Mouse (Mus musculus) embryonic facial prominence, embryonic 14.5 days (tissue): Measurements from ENCODE around the gene Qpctl. TPM values are rescaled to one million over a fixed set of nuclear protein-coding genes. Genes with fewer than 3 reads are reported as not detected.

Experiments
- microRNA counts: library from miRNA; unstranded; fragments of <30 nt; microRNA quantifications from one replicate; lab custom pipeline; 2017
- microRNA-seq: library from miRNA; unstranded; fragments of <30 nt; microRNA quantifications from one replicate; pipeline ENCODE4, GENCODE M21; 2016; ENCODE audit warnings: borderline number of aligned reads
- polyA plus RNA-seq: library from polyadenylated mRNA; unstranded; fragments of >200 nt; fragmentation: Nextera tagmentation; extraction: Ambion mirVana; gene quantifications from 2 replicates; pipeline ENCODE4 v1.2.1, GENCODE M21; 2014

The Qpctl gene
- polyA plus RNA-seq, 1 experiment from 2014 or later = 11.1 TPM

MicroRNA genes within 50 kb of the gene (microRNA counts, 519-probe panel; counts per million panel counts)
- 1,355 counts per million, percentile 3 among the panel's probes with 10 or more counts for microRNA mmu-miR-330 (lab: Ali Mortazavi, UCI)

Small RNA genes lying within 50 kb of the gene (microRNA-seq; reads per million reads assigned to microRNA genes)
- 207 reads per million, percentile 59 among the genes with 10 or more reads in this experiment for gene Mir330

Other genes with a start within 250 kb of the Qpctl start
- gene Ccdc61, start 238.9 kb downstream of the Qpctl start, polyA plus RNA-seq = 19.4 and 22.5 TPM in 2 replicates
- 0.79 and 0.81 TPM in 2 replicates for gene Nova2, start 223.4 kb downstream of the Qpctl start, polyA plus RNA-seq
- not detected in 2 replicates for gene Nanos2, start 161.9 kb downstream of the Qpctl start, polyA plus RNA-seq
- 4.0 and 4.2 TPM in 2 replicates for gene Mypop, start 158.0 kb downstream of the Qpctl start, polyA plus RNA-seq
- gene Irf2bp1, start 145.2 kb downstream of the Qpctl start, polyA plus RNA-seq = 26.6 and 27.4 TPM in 2 replicates
- 0.56 and 1.6 TPM in 2 replicates for gene Foxa3, start 125.8 kb downstream of the Qpctl start, polyA plus RNA-seq
- 23.6 and 23.8 TPM in 2 replicates for gene Sympk, start 124.9 kb downstream of the Qpctl start, polyA plus RNA-seq
- not detected in 2 replicates for gene Rsph6a, start 94.6 kb downstream of the Qpctl start, polyA plus RNA-seq
- gene Dmwd, start 73.1 kb downstream of the Qpctl start, polyA plus RNA-seq = 20.2 and 22.6 TPM in 2 replicates
- 43.3 and 58.2 TPM in 2 replicates for gene Dmpk, start 65.4 kb downstream of the Qpctl start, polyA plus RNA-seq
- gene Six5, start 54.7 kb downstream of the Qpctl start, polyA plus RNA-seq = 13.4 and 16.3 TPM in 2 replicates
- gene Gm4969, start 30.9 kb downstream of the Qpctl start, polyA plus RNA-seq = 1.7 and 2.6 TPM in 2 replicates
- 9.1 and 9.2 TPM in 2 replicates for gene Fbxo46, start 29.4 kb downstream of the Qpctl start, polyA plus RNA-seq
- 130 and 131 TPM in 2 replicates for gene Snrpd2, start 431 bp upstream of the Qpctl start, polyA plus RNA-seq
- gene Gipr, start 16.8 kb upstream of the Qpctl start, polyA plus RNA-seq = 0.37 and 0.60 TPM in 2 replicates
- gene Eml2, start 27.1 kb upstream of the Qpctl start, polyA plus RNA-seq = 3.6 and 4.2 TPM in 2 replicates
- 1.7 and 2.3 TPM in 2 replicates for gene Gpr4, start 63.2 kb upstream of the Qpctl start, polyA plus RNA-seq
- gene Opa3, start 79.0 kb upstream of the Qpctl start, polyA plus RNA-seq = 29.7 and 30.2 TPM in 2 replicates
- 70.0 and 70.7 TPM in 2 replicates for gene Vasp, start 122.5 kb upstream of the Qpctl start, polyA plus RNA-seq
- 0.49 TPM in 1 of 2 replicates, not detected in the other for gene Ppm1n, start 130.8 kb upstream of the Qpctl start, polyA plus RNA-seq
- gene Rtn2, start 133.3 kb upstream of the Qpctl start, polyA plus RNA-seq = 53.7 and 57.0 TPM in 2 replicates
- gene Fosb, start 160.8 kb upstream of the Qpctl start, polyA plus RNA-seq = 0.15 and 0.28 TPM in 2 replicates
- gene Ercc1, start 195.5 kb upstream of the Qpctl start, polyA plus RNA-seq = 64.0 and 75.1 TPM in 2 replicates
- 18.8 and 21.6 TPM in 2 replicates for gene Cd3eap, start 210.2 kb upstream of the Qpctl start, polyA plus RNA-seq
- gene Ppp1r13l, start 210.5 kb upstream of the Qpctl start, polyA plus RNA-seq = 11.2 and 11.6 TPM in 2 replicates
- gene Ercc2, start 232.7 kb upstream of the Qpctl start, polyA plus RNA-seq = 10.9 and 14.7 TPM in 2 replicates